Comparison of ENCODE assay signal across 19 mouse cellular contexts in the genomic region with DNA sequence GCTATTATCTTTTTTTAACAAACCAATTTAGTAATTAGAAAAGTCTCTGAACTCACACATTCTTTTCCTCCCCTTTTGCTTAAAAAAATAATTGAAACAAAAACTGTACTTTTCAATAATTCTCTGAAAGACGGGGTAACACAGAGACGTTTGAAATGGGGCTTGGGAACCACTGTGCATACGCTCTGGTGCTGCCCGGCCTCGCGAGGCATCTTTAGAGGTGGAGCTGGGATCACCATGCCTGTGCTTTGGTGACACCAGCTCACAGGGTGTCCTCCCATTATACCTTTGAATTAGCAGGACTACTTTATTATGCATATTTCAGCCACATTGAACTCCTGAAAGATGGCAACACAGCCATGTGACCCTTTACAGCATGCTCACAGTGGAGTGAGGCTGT.
DNase-seq lines count a peak whose midpoint lies in the region; ATAC-seq lines count a peak whose summit lies in the region.
"Had no signal": no experiment of that assay in that cellular context is flagged by ENCODE, and none has a peak within 500 bp of the region (broad histone marks: within the 10 kb centered on the region; RNA-seq: fewer than 3 reads in every experiment).

No protein-coding gene starts in this region.

- H3K36me3 ChIP-seq in midbrain, embryonic 14.5 days (ENCODE audit: control insufficient read depth, insufficient read depth, low read length) = no peaks in the 10 kb centered on the region
- peaks cover 10% of the 10 kb centered on the region for H3K36me3 ChIP-seq in midbrain, embryonic 10.5 days
- no peaks in the 10 kb centered on the region for H3K36me3 ChIP-seq in forebrain, embryonic 14.5 days (ENCODE audit: control insufficient read depth, insufficient read depth, low read length)
- H3K36me3 ChIP-seq in hindbrain, embryonic 13.5 days = peaks cover 2% of the 10 kb centered on the region; the same call in 1 of the 2 replicates
- no peaks in the 10 kb centered on the region for H3K36me3 ChIP-seq in midbrain, embryonic 16.5 days (ENCODE audit: control insufficient read depth, insufficient read depth, low read length)

- DNase-seq in midbrain, embryonic 14.5 days = no peak
- no peak for DNase-seq in midbrain, embryonic 10.5 days (ENCODE audit: low spot score)
- DNase-seq in forebrain, embryonic 14.5 days (ENCODE audit: low spot score) = peak; percentile 54
- no peak for DNase-seq in urinary bladder, postnatal 4 days (ENCODE audit: low spot score in 2 of 2)
- no peak for DNase-seq in gastrocnemius, adult 18-20 months (ENCODE audit: low spot score)
- DNase-seq in heart, postnatal 14 days = no peak
- DNase-seq: gastrocnemius, postnatal 36 days; kidney, adult 18-20 months; kidney, postnatal 25 days; liver, postnatal 0 days; lung, postnatal 10 days; thymus, postnatal 14 days had no signal

- H3K9ac ChIP-seq in midbrain, embryonic 14.5 days (replicated peaks; ENCODE audit: low read length) = no peak overlapping the region
- no peak overlapping the region for H3K9ac ChIP-seq in forebrain, embryonic 14.5 days (ENCODE audit: low read length)
- H3K9ac ChIP-seq in hindbrain, embryonic 13.5 days = 0 out of 2 replicates have a peak overlapping the region, but pooled peaks have one; percentile 10
- no peak overlapping the region for H3K9ac ChIP-seq in midbrain, embryonic 16.5 days (ENCODE audit: low read depth, low read length)
- H3K9ac ChIP-seq: embryonic facial prominence, embryonic 13.5 days; liver, postnatal 0 days had no signal

- no peak overlapping the region for H3K4me3 ChIP-seq in midbrain, embryonic 14.5 days (replicated peaks; ENCODE audit: low read depth, low read length)
- no peak overlapping the region for H3K4me3 ChIP-seq in midbrain, embryonic 10.5 days
- H3K4me3 ChIP-seq in forebrain, embryonic 14.5 days (ENCODE audit: low read depth, low read length) = no peak overlapping the region
- no peak overlapping the region for H3K4me3 ChIP-seq in hindbrain, embryonic 13.5 days
- no peak overlapping the region for H3K4me3 ChIP-seq in midbrain, embryonic 16.5 days (ENCODE audit: low read depth, low read length)
- H3K4me3 ChIP-seq: embryonic facial prominence, embryonic 13.5 days; left cerebral cortex, adult 2 months; megakaryocyte, embryonic 14.5 days; myocyte had no signal

- H3K9me3 ChIP-seq in midbrain, embryonic 14.5 days (ENCODE audit: control insufficient read depth, low read length) = no peaks in the 10 kb centered on the region
- no peaks in the 10 kb centered on the region for H3K9me3 ChIP-seq in midbrain, embryonic 10.5 days (replicated peaks)
- no peaks in the 10 kb centered on the region for H3K9me3 ChIP-seq in forebrain, embryonic 14.5 days (replicated peaks; ENCODE audit: control insufficient read depth, low read length)
- H3K9me3 ChIP-seq in hindbrain, embryonic 13.5 days = no peaks in the 10 kb centered on the region
- H3K9me3 ChIP-seq in midbrain, embryonic 16.5 days (replicated peaks; ENCODE audit: control insufficient read depth, low read length, poor library complexity, severe bottlenecking) = no peaks in the 10 kb centered on the region
- H3K9me3 ChIP-seq: embryonic facial prominence, embryonic 13.5 days; megakaryocyte, embryonic 14.5 days had no signal

- peak overlapping the region; percentile 86 for H3K27ac ChIP-seq in midbrain, embryonic 14.5 days (replicated peaks; ENCODE audit: low read depth, low read length)
- H3K27ac ChIP-seq in midbrain, embryonic 10.5 days (replicated peaks) = no peak overlapping the region
- H3K27ac ChIP-seq in forebrain, embryonic 14.5 days (ENCODE audit: low read depth, low read length) = peak overlapping the region; percentile 95
- peak overlapping the region; percentile 90 for H3K27ac ChIP-seq in hindbrain, embryonic 13.5 days
- H3K27ac ChIP-seq in midbrain, embryonic 16.5 days (ENCODE audit: low read length) = peak overlapping the region; percentile 65
- H3K27ac ChIP-seq: embryonic facial prominence, embryonic 13.5 days; left cerebral cortex, adult 2 months had no signal

- no peak for ATAC-seq in midbrain, embryonic 14.5 days (ENCODE audit: low FRiP score, low TSS enrichment)
- 0 out of 2 replicates have a peak, but pooled peaks have one; percentile 33 for ATAC-seq in forebrain, embryonic 14.5 days
- ATAC-seq in hindbrain, embryonic 13.5 days (ENCODE audit: low FRiP score) = no peak; the same call in 1 of the 2 replicates
- ATAC-seq in midbrain, embryonic 16.5 days = no peak
- ATAC-seq: liver, postnatal 0 days had no signal

- no peak overlapping the region for H3K4me2 ChIP-seq in midbrain, embryonic 14.5 days (ENCODE audit: low read length)
- H3K4me2 ChIP-seq in forebrain, embryonic 14.5 days (ENCODE audit: low read length) = no peak overlapping the region
- no peak overlapping the region for H3K4me2 ChIP-seq in hindbrain, embryonic 13.5 days
- H3K4me2 ChIP-seq in midbrain, embryonic 16.5 days (ENCODE audit: low read length) = no peak overlapping the region
- H3K4me2 ChIP-seq: embryonic facial prominence, embryonic 13.5 days had no signal

- peaks cover 70% of the 10 kb centered on the region for H3K4me1 ChIP-seq in midbrain, embryonic 14.5 days (ENCODE audit: control insufficient read depth, insufficient read depth, low read length)
- H3K4me1 ChIP-seq in midbrain, embryonic 10.5 days = peaks cover 68% of the 10 kb centered on the region
- peaks cover 73% of the 10 kb centered on the region for H3K4me1 ChIP-seq in forebrain, embryonic 14.5 days (ENCODE audit: control insufficient read depth, insufficient read depth, low read length)
- peaks cover 84% of the 10 kb centered on the region for H3K4me1 ChIP-seq in hindbrain, embryonic 13.5 days (replicated peaks)
- H3K4me1 ChIP-seq in midbrain, embryonic 16.5 days (ENCODE audit: control insufficient read depth, insufficient read depth, low read length) = peaks cover 58% of the 10 kb centered on the region

- WGBS in midbrain, embryonic 14.5 days = 50% methylated on average over 6 of the region's 6 CpGs
- 85% methylated on average over 6 of the region's 6 CpGs for WGBS in midbrain, embryonic 10.5 days
- WGBS in forebrain, embryonic 14.5 days = 8% methylated on average over 6 of the region's 6 CpGs
- WGBS in hindbrain, embryonic 13.5 days = 33% methylated on average over 6 of the region's 6 CpGs
- WGBS in midbrain, embryonic 16.5 days = 54% methylated on average over 6 of the region's 6 CpGs

- no peaks in the 10 kb centered on the region for H3K27me3 ChIP-seq in midbrain, embryonic 14.5 days (ENCODE audit: control insufficient read depth, insufficient read depth, low read length)
- no peaks in the 10 kb centered on the region for H3K27me3 ChIP-seq in midbrain, embryonic 10.5 days (ENCODE audit: low read depth, poor library complexity, severe bottlenecking)
- no peaks in the 10 kb centered on the region for H3K27me3 ChIP-seq in forebrain, embryonic 14.5 days (replicated peaks; ENCODE audit: control insufficient read depth, insufficient read depth, low read length)
- H3K27me3 ChIP-seq in hindbrain, embryonic 13.5 days = no peaks in the 10 kb centered on the region
- no peaks in the 10 kb centered on the region for H3K27me3 ChIP-seq in midbrain, embryonic 16.5 days (ENCODE audit: control insufficient read depth, insufficient read depth, low read depth, low read length)
- H3K27me3 ChIP-seq: CH12.LX; embryonic facial prominence, embryonic 13.5 days; megakaryocyte, embryonic 14.5 days had no signal

- intact Hi-C loops in heart, postnatal 14 days (cut with DNase I) = no loop called here
